Mouse (Mus musculus): ENCODE measurements around the gene Hemk1. TPM values are rescaled to one million over a fixed set of nuclear protein-coding genes. Genes with fewer than 3 reads are reported as not detected.
A peak's percentile ranks its signal among the peaks of the same experiment; 100 is the strongest.

Gene Hemk1
- polyA plus RNA-seq, 1 experiment from 2014 or later: 9.8 TPM

DNA sequence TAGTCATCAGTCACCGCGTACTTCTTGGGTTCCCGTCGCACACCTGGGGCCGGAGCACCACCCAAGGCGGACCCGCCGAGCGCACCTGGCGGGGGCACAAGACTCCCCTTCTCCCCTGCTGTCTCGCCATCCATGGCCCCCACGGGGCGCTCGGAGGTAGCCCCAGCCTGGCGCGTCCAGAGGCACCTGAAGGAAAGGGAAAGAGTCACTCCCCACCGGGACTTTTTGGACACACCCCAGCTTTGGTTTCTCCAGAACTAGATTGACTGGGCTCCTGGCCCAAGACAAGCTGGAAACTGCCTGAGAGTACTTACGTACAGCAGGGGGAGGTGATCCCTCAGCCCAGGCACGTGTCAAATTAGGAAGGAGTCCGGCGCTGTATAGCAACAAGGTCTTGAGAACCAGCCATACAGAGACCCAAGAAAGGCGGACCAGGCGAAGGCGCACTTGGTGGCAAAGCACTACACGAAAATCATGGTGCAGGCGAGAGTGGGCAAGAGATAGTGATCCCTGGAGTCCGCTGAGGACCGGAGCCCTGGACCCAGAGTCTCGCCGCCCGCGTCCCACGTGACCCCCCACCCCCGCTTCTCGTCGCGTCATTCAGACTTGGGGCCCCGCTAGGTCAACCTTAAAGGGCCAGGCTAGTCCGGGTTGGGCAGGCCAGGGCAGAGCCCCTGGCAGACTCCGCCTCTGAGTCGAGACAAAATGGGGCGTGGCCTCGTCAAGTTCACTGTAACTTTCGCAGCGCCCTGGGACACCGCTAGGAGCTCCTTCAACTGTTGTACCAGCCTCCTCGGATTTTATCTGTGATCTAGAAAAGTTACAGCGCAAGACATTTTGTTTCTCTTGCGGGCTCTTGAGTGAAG lies 48.7 kb downstream of the Hemk1 start, which contains the start of gene Mapkapk3:
Gene Mapkapk3 (minus strand): TSS at position 667 of the 866 bp plus-strand sequence.
- peak; percentile 82 for ATAC-seq (ENCODE audit: low read depth)
- Histone ChIP-seq H3K9me3 (ENCODE audit: control insufficient read depth, low read length) (no peaks in the 10 kb centered on the region), H3K27me3 (replicated peaks; ENCODE audit: control insufficient read depth, insufficient read depth, low read length) (no peaks in the 10 kb centered on the region), H3K4me3 (ENCODE audit: low read depth, low read length) (peak within 1 kb of the TSS; percentile 54), H3K9ac (ENCODE audit: low read depth, low read length) (peak within 1 kb of the TSS; percentile 60), H3K4me1 (ENCODE audit: control insufficient read depth, insufficient read depth, low read length) (peaks cover 4% of the 10 kb centered on the region), H3K4me2 (ENCODE audit: low read depth, low read length) (peak within 1 kb of the TSS; percentile 88), H3K27ac (replicated peaks; ENCODE audit: low read depth, low read length) (peak within 1 kb of the TSS; percentile 55), H3K36me3 (ENCODE audit: control insufficient read depth, insufficient read depth, low read length) (no peaks in the 10 kb centered on the region)
- DNase-seq (ENCODE audit: low spot score): peak; percentile 94
- 3% methylated on average over 37 of the region's 49 CpGs for WGBS

- H3K27me3 ChIP-seq (replicated peaks; ENCODE audit: control insufficient read depth, insufficient read depth, low read length): no peaks in the 10 kb centered on the region
- H3K27ac ChIP-seq (replicated peaks; ENCODE audit: low read depth, low read length): no peak overlapping the region
- ATAC-seq (ENCODE audit: low read depth): no peak
Measured at GRCm38 (mm10) chr9:107288711-107289110, 49.4 kb downstream of the Hemk1 start.

GRCm38 (mm10) chr9:107288105-107288650 lies 50.0 kb downstream of the Hemk1 start:
- Histone ChIP-seq H3K9ac (ENCODE audit: low read depth, low read length) (no peak overlapping the region), H3K27ac (replicated peaks; ENCODE audit: low read depth, low read length) (no peak overlapping the region), H3K36me3 (ENCODE audit: control insufficient read depth, insufficient read depth, low read length) (no peaks in the 10 kb centered on the region), H3K4me1 (ENCODE audit: control insufficient read depth, insufficient read depth, low read length) (peaks cover 4% of the 10 kb centered on the region), H3K27me3 (replicated peaks; ENCODE audit: control insufficient read depth, insufficient read depth, low read length) (no peaks in the 10 kb centered on the region), H3K4me2 (ENCODE audit: low read depth, low read length) (peak overlapping the region; percentile 88; the same call in 1 of the 2 replicates), H3K4me3 (ENCODE audit: low read depth, low read length) (peak overlapping the region; percentile 54; the same call in 1 of the 2 replicates), H3K9me3 (ENCODE audit: control insufficient read depth, low read length) (no peaks in the 10 kb centered on the region)
- ATAC-seq (ENCODE audit: low read depth) (no peak), DNase-seq (ENCODE audit: low spot score) (no peak)
- 89% methylated on average over 14 of the region's 14 CpGs for WGBS

More at GRCm38 (mm10) chr9:107288711-107289110, 49.4 kb downstream of the Hemk1 start:
- Histone ChIP-seq H3K4me2 (ENCODE audit: low read depth, low read length) (peak overlapping the region; percentile 88), H3K36me3 (ENCODE audit: control insufficient read depth, insufficient read depth, low read length) (no peaks in the 10 kb centered on the region), H3K4me1 (ENCODE audit: control insufficient read depth, insufficient read depth, low read length) (peaks cover 4% of the 10 kb centered on the region), H3K4me3 (ENCODE audit: low read depth, low read length) (peak overlapping the region; percentile 54), H3K9me3 (ENCODE audit: control insufficient read depth, low read length) (no peaks in the 10 kb centered on the region), H3K9ac (ENCODE audit: low read depth, low read length) (peak overlapping the region; percentile 60; the same call in 1 of the 2 replicates)
- DNase-seq (ENCODE audit: low spot score): peak; percentile 73
- WGBS: 25% methylated on average over 8 of the region's 8 CpGs

DNA sequence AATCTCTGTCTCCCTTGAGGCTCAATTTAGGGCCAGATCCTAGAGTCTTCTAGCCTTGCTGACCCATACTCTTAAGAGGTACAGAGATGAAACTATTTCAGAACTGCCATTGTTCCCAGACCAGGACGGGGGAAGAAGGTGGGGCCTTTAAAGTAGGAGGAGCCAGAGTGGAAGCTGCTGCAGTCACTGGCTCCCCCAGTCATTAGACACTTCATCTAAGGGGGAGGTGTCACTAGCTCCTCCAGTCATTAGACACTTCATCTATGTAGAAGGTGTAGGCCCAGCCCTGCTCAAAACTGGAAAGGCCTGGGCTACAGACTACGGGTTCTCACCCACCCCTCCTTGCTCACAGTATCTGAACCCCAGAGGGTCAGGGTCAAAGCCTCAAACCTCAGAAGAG lies 50.9 kb downstream of the Hemk1 start:
- DNase-seq (ENCODE audit: low spot score): no peak
- no peaks in the 10 kb centered on the region for H3K27me3 ChIP-seq (replicated peaks; ENCODE audit: control insufficient read depth, insufficient read depth, low read length)
- H3K4me2 ChIP-seq (ENCODE audit: low read depth, low read length): no peak overlapping the region
- peaks cover 4% of the 10 kb centered on the region for H3K4me1 ChIP-seq (ENCODE audit: control insufficient read depth, insufficient read depth, low read length)
- H3K36me3 ChIP-seq (ENCODE audit: control insufficient read depth, insufficient read depth, low read length): no peaks in the 10 kb centered on the region
- no peak overlapping the region for H3K4me3 ChIP-seq (ENCODE audit: low read depth, low read length)
- WGBS: 59% methylated on average over 2 of the region's 2 CpGs
- no peak overlapping the region for H3K9ac ChIP-seq (ENCODE audit: low read depth, low read length)
- H3K27ac ChIP-seq (replicated peaks; ENCODE audit: low read depth, low read length): no peak overlapping the region
- no peaks in the 10 kb centered on the region for H3K9me3 ChIP-seq (ENCODE audit: control insufficient read depth, low read length)
- no peak for ATAC-seq (ENCODE audit: low read depth)

- H3K4me3 ChIP-seq (ENCODE audit: low read depth, low read length): no peak overlapping the region
- H3K27ac ChIP-seq (replicated peaks; ENCODE audit: low read depth, low read length): no peak overlapping the region
- H3K36me3 ChIP-seq (ENCODE audit: control insufficient read depth, insufficient read depth, low read length): no peaks in the 10 kb centered on the region
- ATAC-seq (ENCODE audit: low read depth) (no peak), DNase-seq (ENCODE audit: low spot score) (no peak)
- H3K27me3 ChIP-seq (replicated peaks; ENCODE audit: control insufficient read depth, insufficient read depth, low read length): no peaks in the 10 kb centered on the region
- no peak overlapping the region for H3K9ac ChIP-seq (ENCODE audit: low read depth, low read length)
- H3K9me3 ChIP-seq (ENCODE audit: control insufficient read depth, low read length): no peaks in the 10 kb centered on the region
- WGBS: 18% methylated on average over 3 of the region's 3 CpGs
- H3K4me2 ChIP-seq (ENCODE audit: low read depth, low read length): no peak overlapping the region
- peaks cover 10% of the 10 kb centered on the region for H3K4me1 ChIP-seq (ENCODE audit: control insufficient read depth, insufficient read depth, low read length)
Measured at GRCm38 (mm10) chr9:107285009-107285408, 53.1 kb downstream of the Hemk1 start.

DNA sequence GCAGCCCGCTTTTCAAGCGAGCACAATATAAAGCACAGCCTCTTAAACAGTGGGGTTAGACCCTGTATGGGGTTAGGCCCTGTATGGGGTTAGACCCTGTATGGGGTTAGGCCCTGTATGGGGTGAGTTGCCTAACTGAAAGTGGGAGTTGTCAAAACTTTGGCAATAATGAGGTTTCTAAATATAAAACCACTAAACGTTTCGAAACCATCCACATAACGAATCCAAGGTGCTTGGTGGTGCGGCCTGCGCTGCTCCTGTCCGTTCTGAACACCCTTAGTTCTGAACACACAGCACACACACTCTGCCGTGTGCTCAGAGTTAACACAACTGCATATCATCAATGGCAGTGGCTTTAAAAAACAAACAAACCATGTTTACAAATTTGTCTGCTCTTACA lies 55.2 kb downstream of the Hemk1 start:
- no peak overlapping the region for H3K27ac ChIP-seq (replicated peaks; ENCODE audit: low read depth, low read length)
- DNase-seq (ENCODE audit: low spot score) (no peak), ATAC-seq (ENCODE audit: low read depth) (no peak)
- no peak overlapping the region for H3K4me2 ChIP-seq (ENCODE audit: low read depth, low read length)
- H3K27me3 ChIP-seq (replicated peaks; ENCODE audit: control insufficient read depth, insufficient read depth, low read length): no peaks in the 10 kb centered on the region
- peaks cover 19% of the 10 kb centered on the region for H3K4me1 ChIP-seq (ENCODE audit: control insufficient read depth, insufficient read depth, low read length)
- H3K9me3 ChIP-seq (ENCODE audit: control insufficient read depth, low read length): no peaks in the 10 kb centered on the region
- H3K36me3 ChIP-seq (ENCODE audit: control insufficient read depth, insufficient read depth, low read length): no peaks in the 10 kb centered on the region
- no peak overlapping the region for H3K9ac ChIP-seq (ENCODE audit: low read depth, low read length)
- WGBS: 76% methylated on average over 9 of the region's 9 CpGs
- H3K4me3 ChIP-seq (ENCODE audit: low read depth, low read length): no peak overlapping the region

DNA sequence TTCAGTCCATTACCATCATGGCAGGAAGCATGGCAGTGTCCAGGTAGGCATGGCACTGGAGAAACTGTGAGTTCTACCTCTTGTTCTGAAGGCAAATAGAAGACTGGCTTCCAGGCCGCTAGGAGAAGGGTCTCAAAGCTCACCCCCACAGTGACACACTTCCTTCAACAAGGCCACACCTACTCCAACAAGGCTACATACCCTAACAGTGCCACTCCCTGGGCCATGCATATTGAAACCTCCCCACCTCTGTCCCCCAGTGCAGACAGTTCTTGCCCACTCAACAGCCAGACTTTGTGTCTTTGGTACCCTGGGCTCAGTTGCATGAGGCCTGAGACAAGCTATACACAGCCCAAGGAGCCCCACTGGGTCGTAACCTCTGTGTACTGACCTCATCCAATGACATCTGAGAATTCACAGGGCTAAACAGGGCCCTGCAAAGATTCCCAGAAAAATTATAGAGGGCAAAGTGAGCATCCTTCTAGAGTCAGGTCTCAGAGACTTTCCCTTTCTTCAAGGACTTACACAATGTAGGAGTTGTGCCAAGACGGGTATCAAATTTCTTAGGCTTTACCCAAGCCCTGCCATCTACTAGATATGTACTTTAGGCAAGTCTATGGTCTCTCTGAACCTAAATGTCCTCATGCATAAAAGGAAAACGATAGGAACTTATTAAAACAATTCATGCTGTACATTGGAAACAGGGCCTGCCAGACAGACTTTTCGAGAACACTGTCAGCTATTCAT lies 56.7 kb downstream of the Hemk1 start:
- Histone ChIP-seq H3K9ac (ENCODE audit: low read depth, low read length) (no peak overlapping the region), H3K36me3 (ENCODE audit: control insufficient read depth, insufficient read depth, low read length) (no peaks in the 10 kb centered on the region), H3K4me2 (ENCODE audit: low read depth, low read length) (no peak overlapping the region), H3K27ac (replicated peaks; ENCODE audit: low read depth, low read length) (no peak overlapping the region), H3K4me3 (ENCODE audit: low read depth, low read length) (no peak overlapping the region), H3K27me3 (replicated peaks; ENCODE audit: control insufficient read depth, insufficient read depth, low read length) (no peaks in the 10 kb centered on the region), H3K4me1 (ENCODE audit: control insufficient read depth, insufficient read depth, low read length) (peaks cover 19% of the 10 kb centered on the region), H3K9me3 (ENCODE audit: control insufficient read depth, low read length) (no peaks in the 10 kb centered on the region)
- ATAC-seq (ENCODE audit: low read depth) (no peak), DNase-seq (ENCODE audit: low spot score) (no peak)
- WGBS: 79% methylated on average over 5 of the region's 5 CpGs

DNA sequence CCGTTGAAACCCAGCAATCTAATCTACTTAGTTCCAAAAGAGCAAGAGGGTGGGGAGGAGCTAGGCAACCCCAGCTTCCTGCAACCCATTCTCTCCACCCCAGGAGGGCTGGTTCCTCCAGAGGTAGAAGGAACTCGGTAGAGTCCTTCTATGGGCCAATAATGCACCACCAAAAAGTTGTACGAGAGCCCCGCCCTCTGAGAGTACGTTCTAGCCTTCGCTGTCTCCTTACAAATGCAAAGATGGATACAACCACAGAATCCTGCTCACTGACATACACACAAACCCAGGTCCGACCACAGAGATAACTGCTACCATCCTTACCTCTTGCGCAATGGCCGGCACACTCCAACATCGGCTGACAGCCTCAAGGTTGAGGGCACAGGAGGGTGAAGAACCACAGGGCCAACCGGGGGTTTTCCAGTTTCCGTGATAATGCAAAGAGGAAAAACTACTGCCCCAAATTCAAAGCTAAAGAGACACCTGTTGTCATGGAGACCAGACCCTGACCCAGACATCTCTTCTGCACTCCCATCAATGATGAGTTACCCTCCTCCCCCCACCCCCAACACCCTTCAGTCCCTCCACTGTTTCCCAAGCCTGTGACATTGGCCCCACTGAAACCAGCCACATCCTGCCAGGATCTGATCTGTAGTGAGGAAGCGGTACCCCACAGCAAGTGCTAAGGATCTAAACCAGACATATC lies 57.7 kb downstream of the Hemk1 start:
- Histone ChIP-seq H3K9me3 (ENCODE audit: control insufficient read depth, low read length) (no peaks in the 10 kb centered on the region), H3K27me3 (replicated peaks; ENCODE audit: control insufficient read depth, insufficient read depth, low read length) (no peaks in the 10 kb centered on the region), H3K4me2 (ENCODE audit: low read depth, low read length) (peak overlapping the region; percentile 45), H3K4me3 (ENCODE audit: low read depth, low read length) (0 out of 2 replicates have a peak overlapping the region, but pooled peaks have one; percentile 3), H3K9ac (ENCODE audit: low read depth, low read length) (peak overlapping the region; percentile 52), H3K4me1 (ENCODE audit: control insufficient read depth, insufficient read depth, low read length) (peaks cover 19% of the 10 kb centered on the region), H3K36me3 (ENCODE audit: control insufficient read depth, insufficient read depth, low read length) (no peaks in the 10 kb centered on the region), H3K27ac (replicated peaks; ENCODE audit: low read depth, low read length) (peak overlapping the region; percentile 71; the same call in 1 of the 2 replicates)
- 50% methylated on average over 13 of the region's 13 CpGs for WGBS
- DNase-seq (ENCODE audit: low spot score) (no peak), ATAC-seq (ENCODE audit: low read depth) (no peak)
